Mouse (Mus musculus): Measurements from ENCODE around the gene Syt7. TPM values are rescaled to one million over a fixed set of nuclear protein-coding genes. Genes with fewer than 3 reads are reported as not detected.

The Syt7 gene
- polyA plus RNA-seq, 1 experiment from 2014 or later: 2.4 TPM

GRCm38 (mm10) chr19:10393471-10393870 lies 4.6 kb downstream of the Syt7 start:
- H3K9me3 ChIP-seq (ENCODE audit: control insufficient read depth, low read length): no peaks in the 10 kb centered on the region
- no peak overlapping the region for H3K4me3 ChIP-seq (ENCODE audit: low read depth, low read length)
- no peak overlapping the region for H3K9ac ChIP-seq (ENCODE audit: low read depth, low read length)
- H3K4me1 ChIP-seq (replicated peaks; ENCODE audit: control insufficient read depth, insufficient read depth, low read length): 0 out of 2 replicates have a peak, but pooled peaks cover 6% of the 10 kb centered on the region
- H3K36me3 ChIP-seq (ENCODE audit: control insufficient read depth, insufficient read depth, low read length): no peaks in the 10 kb centered on the region
- H3K27ac ChIP-seq (ENCODE audit: low read depth, low read length): no peak overlapping the region
- H3K27me3 ChIP-seq (ENCODE audit: control insufficient read depth, insufficient read depth, low read length): peaks cover 12% of the 10 kb centered on the region
- no peak for DNase-seq (ENCODE audit: low spot score)
- H3K4me2 ChIP-seq (replicated peaks; ENCODE audit: low read depth, low read length): no peak overlapping the region
- ATAC-seq (ENCODE audit: low FRiP score): no peak
- WGBS: 89% methylated on average over 6 of the region's 6 CpGs

GRCm38 (mm10) chr19:10393874-10394500 lies 5.1 kb downstream of the Syt7 start:
- no peak overlapping the region for H3K9ac ChIP-seq (ENCODE audit: low read depth, low read length)
- no peak for ATAC-seq (ENCODE audit: low FRiP score)
- no peak for DNase-seq (ENCODE audit: low spot score)
- no peaks in the 10 kb centered on the region for H3K9me3 ChIP-seq (ENCODE audit: control insufficient read depth, low read length)
- H3K36me3 ChIP-seq (ENCODE audit: control insufficient read depth, insufficient read depth, low read length): no peaks in the 10 kb centered on the region
- peaks cover 12% of the 10 kb centered on the region for H3K27me3 ChIP-seq (ENCODE audit: control insufficient read depth, insufficient read depth, low read length)
- WGBS: 81% methylated on average over 15 of the region's 15 CpGs
- no peak overlapping the region for H3K27ac ChIP-seq (ENCODE audit: low read depth, low read length)
- H3K4me3 ChIP-seq (ENCODE audit: low read depth, low read length): no peak overlapping the region
- no peak overlapping the region for H3K4me2 ChIP-seq (replicated peaks; ENCODE audit: low read depth, low read length)
- H3K4me1 ChIP-seq (replicated peaks; ENCODE audit: control insufficient read depth, insufficient read depth, low read length): 0 out of 2 replicates have a peak, but pooled peaks cover 6% of the 10 kb centered on the region

GRCm38 (mm10) chr19:10395174-10395573 lies 6.3 kb downstream of the Syt7 start:
- Histone ChIP-seq H3K4me2 (replicated peaks; ENCODE audit: low read depth, low read length) (no peak overlapping the region), H3K9ac (ENCODE audit: low read depth, low read length) (no peak overlapping the region), H3K9me3 (ENCODE audit: control insufficient read depth, low read length) (no peaks in the 10 kb centered on the region), H3K4me3 (ENCODE audit: low read depth, low read length) (no peak overlapping the region), H3K36me3 (ENCODE audit: control insufficient read depth, insufficient read depth, low read length) (no peaks in the 10 kb centered on the region), H3K27me3 (ENCODE audit: control insufficient read depth, insufficient read depth, low read length) (peaks cover 7% of the 10 kb centered on the region), H3K27ac (ENCODE audit: low read depth, low read length) (peak overlapping the region; percentile 79), H3K4me1 (replicated peaks; ENCODE audit: control insufficient read depth, insufficient read depth, low read length) (0 out of 2 replicates have a peak, but pooled peaks cover 1% of the 10 kb centered on the region)
- ATAC-seq (ENCODE audit: low FRiP score) (peak; percentile 74), DNase-seq (ENCODE audit: low spot score) (peak; percentile 71)
- 15% methylated on average over 8 of the region's 8 CpGs for WGBS

- 73% methylated on average over 2 of the region's 2 CpGs for WGBS
- H3K9ac ChIP-seq (ENCODE audit: low read depth, low read length): no peak overlapping the region
- H3K4me1 ChIP-seq (replicated peaks; ENCODE audit: control insufficient read depth, insufficient read depth, low read length): no peaks in the 10 kb centered on the region
- no peak overlapping the region for H3K4me3 ChIP-seq (ENCODE audit: low read depth, low read length)
- H3K9me3 ChIP-seq (ENCODE audit: control insufficient read depth, low read length): no peaks in the 10 kb centered on the region
- ATAC-seq (ENCODE audit: low FRiP score) (no peak), DNase-seq (ENCODE audit: low spot score) (no peak)
- no peak overlapping the region for H3K27ac ChIP-seq (ENCODE audit: low read depth, low read length)
- no peak overlapping the region for H3K4me2 ChIP-seq (replicated peaks; ENCODE audit: low read depth, low read length)
- no peaks in the 10 kb centered on the region for H3K27me3 ChIP-seq (ENCODE audit: control insufficient read depth, insufficient read depth, low read length)
- H3K36me3 ChIP-seq (ENCODE audit: control insufficient read depth, insufficient read depth, low read length): no peaks in the 10 kb centered on the region
Measured at GRCm38 (mm10) chr19:10396962-10397361, 8.1 kb downstream of the Syt7 start.

GRCm38 (mm10) chr19:10397479-10398153 lies 8.7 kb downstream of the Syt7 start:
- Histone ChIP-seq H3K9me3 (ENCODE audit: control insufficient read depth, low read length) (no peaks in the 10 kb centered on the region), H3K4me3 (ENCODE audit: low read depth, low read length) (no peak overlapping the region), H3K27ac (ENCODE audit: low read depth, low read length) (no peak overlapping the region), H3K36me3 (ENCODE audit: control insufficient read depth, insufficient read depth, low read length) (no peaks in the 10 kb centered on the region), H3K27me3 (ENCODE audit: control insufficient read depth, insufficient read depth, low read length) (no peaks in the 10 kb centered on the region), H3K9ac (ENCODE audit: low read depth, low read length) (no peak overlapping the region), H3K4me2 (replicated peaks; ENCODE audit: low read depth, low read length) (no peak overlapping the region), H3K4me1 (replicated peaks; ENCODE audit: control insufficient read depth, insufficient read depth, low read length) (no peaks in the 10 kb centered on the region)
- DNase-seq (ENCODE audit: low spot score): no peak
- no peak for ATAC-seq (ENCODE audit: low FRiP score)
- 56% methylated on average over 8 of the region's 8 CpGs for WGBS

GRCm38 (mm10) chr19:10398296-10398695 lies 9.4 kb downstream of the Syt7 start:
- DNase-seq (ENCODE audit: low spot score): no peak
- Histone ChIP-seq H3K36me3 (ENCODE audit: control insufficient read depth, insufficient read depth, low read length) (no peaks in the 10 kb centered on the region), H3K4me2 (replicated peaks; ENCODE audit: low read depth, low read length) (no peak overlapping the region), H3K27ac (ENCODE audit: low read depth, low read length) (no peak overlapping the region), H3K4me1 (replicated peaks; ENCODE audit: control insufficient read depth, insufficient read depth, low read length) (no peaks in the 10 kb centered on the region), H3K9me3 (ENCODE audit: control insufficient read depth, low read length) (no peaks in the 10 kb centered on the region), H3K27me3 (ENCODE audit: control insufficient read depth, insufficient read depth, low read length) (no peaks in the 10 kb centered on the region), H3K9ac (ENCODE audit: low read depth, low read length) (no peak overlapping the region), H3K4me3 (ENCODE audit: low read depth, low read length) (no peak overlapping the region)
- no peak for ATAC-seq (ENCODE audit: low FRiP score)
- WGBS: 72% methylated on average over 5 of the region's 6 CpGs

GRCm38 (mm10) chr19:10402771-10403494 lies 14.0 kb downstream of the Syt7 start:
- ATAC-seq (ENCODE audit: low FRiP score) (peak; percentile 44; the same call in 1 of the 2 replicates), DNase-seq (ENCODE audit: low spot score) (peak; percentile 74)
- Histone ChIP-seq H3K27ac (ENCODE audit: low read depth, low read length) (no peak overlapping the region), H3K27me3 (ENCODE audit: control insufficient read depth, insufficient read depth, low read length) (no peaks in the 10 kb centered on the region), H3K4me2 (replicated peaks; ENCODE audit: low read depth, low read length) (no peak overlapping the region), H3K9me3 (ENCODE audit: control insufficient read depth, low read length) (no peaks in the 10 kb centered on the region), H3K4me3 (ENCODE audit: low read depth, low read length) (no peak overlapping the region), H3K4me1 (replicated peaks; ENCODE audit: control insufficient read depth, insufficient read depth, low read length) (no peaks in the 10 kb centered on the region), H3K9ac (ENCODE audit: low read depth, low read length) (no peak overlapping the region), H3K36me3 (ENCODE audit: control insufficient read depth, insufficient read depth, low read length) (no peaks in the 10 kb centered on the region)
- 24% methylated on average over 16 of the region's 16 CpGs for WGBS

GRCm38 (mm10) chr19:10403593-10404380 lies 14.9 kb downstream of the Syt7 start:
- no peaks in the 10 kb centered on the region for H3K4me1 ChIP-seq (replicated peaks; ENCODE audit: control insufficient read depth, insufficient read depth, low read length)
- H3K9me3 ChIP-seq (ENCODE audit: control insufficient read depth, low read length): no peaks in the 10 kb centered on the region
- no peak overlapping the region for H3K4me3 ChIP-seq (ENCODE audit: low read depth, low read length)
- no peak overlapping the region for H3K27ac ChIP-seq (ENCODE audit: low read depth, low read length)
- DNase-seq (ENCODE audit: low spot score) (no peak), ATAC-seq (ENCODE audit: low FRiP score) (peak; percentile 63)
- no peaks in the 10 kb centered on the region for H3K36me3 ChIP-seq (ENCODE audit: control insufficient read depth, insufficient read depth, low read length)
- H3K4me2 ChIP-seq (replicated peaks; ENCODE audit: low read depth, low read length): no peak overlapping the region
- WGBS: 69% methylated on average over 10 of the region's 10 CpGs
- no peak overlapping the region for H3K9ac ChIP-seq (ENCODE audit: low read depth, low read length)
- no peaks in the 10 kb centered on the region for H3K27me3 ChIP-seq (ENCODE audit: control insufficient read depth, insufficient read depth, low read length)

All from hindbrain, embryonic 11.5 days (tissue).